Mouse (Mus musculus): ENCODE measurements at regions not wholly inside any gene's neighbourhood (a gene's known extent, or its start where the extent isn't known, plus 50 kb on each side); places are given as distances from the start of the nearest gene placed in this dataset.

- no peaks in the 10 kb centered on the region for H3K36me3 ChIP-seq (ENCODE audit: control insufficient read depth, insufficient read depth)
- TF ChIP-seq USF1 (IDR thresholded peaks at IDR 0.05; ENCODE audit: low read depth): no peak
- TF ChIP-seq MYOG (IDR thresholded peaks at IDR 0.05; ENCODE audit: control insufficient read depth in 1 of 3, insufficient read depth in 1 of 3, insufficient read length in 2 of 3, low read depth in 2 of 3): no peak
- no peak for TF ChIP-seq POLR2A (IDR thresholded peaks at IDR 0.05; ENCODE audit: insufficient read length, low read depth)
- no peak for TF ChIP-seq MAX (IDR thresholded peaks at IDR 0.05; ENCODE audit: low read depth)
- no peak for TF ChIP-seq E2F4 (IDR thresholded peaks at IDR 0.05; ENCODE audit: insufficient read depth)
- TF ChIP-seq POLR2AphosphoS2 (IDR thresholded peaks at IDR 0.05; ENCODE audit: insufficient read length, low read depth): no peak
- TF ChIP-seq SRF (IDR thresholded peaks at IDR 0.05; ENCODE audit: control insufficient read depth, insufficient read length, low read depth): no peak
- TF ChIP-seq CEBPB (IDR thresholded peaks at IDR 0.05; ENCODE audit: insufficient read depth, poor library complexity, severe bottlenecking): no peak
- no peak for TF ChIP-seq TCF3 (IDR thresholded peaks at IDR 0.05; ENCODE audit: insufficient read length, low read depth)
- no peak for TF ChIP-seq MYOD1 (IDR thresholded peaks at IDR 0.05; ENCODE audit: control insufficient read depth in 1 of 3, insufficient read length in 2 of 3, low read depth in 2 of 3)
- TF ChIP-seq TCF12 (IDR thresholded peaks at IDR 0.05; ENCODE audit: insufficient read depth, poor library complexity, severe bottlenecking): no peak
- TF ChIP-seq REST (IDR thresholded peaks at IDR 0.05; ENCODE audit: insufficient read depth, insufficient read length): no peak
- no peaks in the 10 kb centered on the region for H3K79me2 ChIP-seq (ENCODE audit: control insufficient read depth, insufficient read depth)
- peaks cover 17% of the 10 kb centered on the region for H3K27me3 ChIP-seq (ENCODE audit: control insufficient read depth, insufficient read depth, insufficient read length)
- no peak overlapping the region for H3ac ChIP-seq (ENCODE audit: control insufficient read depth, insufficient read length)
- H3K4me2 ChIP-seq (ENCODE audit: low read depth): no peak overlapping the region
- H3K4me3 ChIP-seq: no peak overlapping the region
These were observed 58.6 kb downstream of the Isg20 start for GRCm38 (mm10) chr7:78971644-78972313.

- no peaks in the 10 kb centered on the region for H3K36me3 ChIP-seq (ENCODE audit: control insufficient read depth, insufficient read depth)
- H3K27me3 ChIP-seq (ENCODE audit: control insufficient read depth, insufficient read depth, insufficient read length): peaks cover 5% of the 10 kb centered on the region
- TF ChIP-seq POLR2AphosphoS2 (IDR thresholded peaks at IDR 0.05; ENCODE audit: insufficient read length, low read depth) (no peak), TCF3 (IDR thresholded peaks at IDR 0.05; ENCODE audit: insufficient read length, low read depth) (no peak), TCF12 (IDR thresholded peaks at IDR 0.05; ENCODE audit: insufficient read depth, poor library complexity, severe bottlenecking) (no peak), SRF (IDR thresholded peaks at IDR 0.05; ENCODE audit: control insufficient read depth, insufficient read length, low read depth) (no peak), MYOG (IDR thresholded peaks at IDR 0.05; ENCODE audit: control insufficient read depth in 1 of 3, insufficient read depth in 1 of 3, insufficient read length in 2 of 3, low read depth in 2 of 3) (no peak), E2F4 (IDR thresholded peaks at IDR 0.05; ENCODE audit: insufficient read depth) (no peak), POLR2A (IDR thresholded peaks at IDR 0.05; ENCODE audit: insufficient read length, low read depth) (no peak), MYOD1 (IDR thresholded peaks at IDR 0.05; ENCODE audit: control insufficient read depth in 1 of 3, insufficient read length in 2 of 3, low read depth in 2 of 3) (no peak), CEBPB (IDR thresholded peaks at IDR 0.05; ENCODE audit: insufficient read depth, poor library complexity, severe bottlenecking) (no peak), REST (IDR thresholded peaks at IDR 0.05; ENCODE audit: insufficient read depth, insufficient read length) (no peak), MAX (IDR thresholded peaks at IDR 0.05; ENCODE audit: low read depth) (no peak), USF1 (IDR thresholded peaks at IDR 0.05; ENCODE audit: low read depth) (no peak)
- H3K4me3 ChIP-seq: no peak overlapping the region
- H3K79me2 ChIP-seq (ENCODE audit: control insufficient read depth, insufficient read depth): no peaks in the 10 kb centered on the region
- no peak overlapping the region for H3ac ChIP-seq (ENCODE audit: control insufficient read depth, insufficient read length)
- no peak overlapping the region for H3K4me2 ChIP-seq (ENCODE audit: low read depth)
These were observed 63.5 kb upstream of the Acan start for GRCm38 (mm10) chr7:78989751-78990206.

DNA sequence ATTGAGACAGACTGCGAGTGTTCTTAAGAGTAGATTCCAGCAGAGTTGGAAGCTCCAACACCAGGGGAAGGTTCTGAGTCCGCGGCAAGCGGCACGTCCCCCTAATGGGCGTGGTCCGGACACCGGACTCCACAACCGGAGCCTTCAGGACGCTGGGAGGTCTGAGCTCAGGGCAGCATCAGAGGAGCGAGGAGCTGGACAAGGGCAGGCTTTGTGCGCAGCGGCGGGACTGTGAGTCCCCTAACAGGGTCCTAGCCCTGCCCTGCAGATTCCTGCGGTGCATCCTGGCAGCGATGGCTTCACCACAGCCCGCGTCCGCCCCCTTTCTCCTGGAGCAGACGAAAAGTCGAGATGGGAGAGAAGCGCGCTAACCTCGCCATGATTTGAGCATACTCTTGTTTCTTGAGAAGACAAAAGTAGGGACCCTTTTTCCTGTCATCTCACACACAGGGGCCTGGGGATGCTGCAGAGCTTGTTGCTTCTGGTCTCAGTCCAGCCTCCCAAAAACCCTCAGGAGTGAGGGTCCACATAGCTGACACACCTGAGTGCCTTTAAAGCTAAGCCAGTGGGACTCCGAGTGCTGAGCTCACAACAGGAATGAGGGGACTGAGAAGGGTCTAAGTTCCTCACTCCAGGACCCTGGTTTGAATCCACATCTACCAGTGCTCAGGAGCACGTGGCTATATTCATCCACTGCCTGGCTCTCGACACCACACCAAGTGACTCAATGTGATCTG lies 62.8 kb upstream of the Acan start:
- Histone ChIP-seq H3K79me2 (ENCODE audit: control insufficient read depth, insufficient read depth) (no peaks in the 10 kb centered on the region), H3K4me3 (no peak overlapping the region), H3K4me2 (ENCODE audit: low read depth) (peak overlapping the region; percentile 50), H3K27me3 (ENCODE audit: control insufficient read depth, insufficient read depth, insufficient read length) (no peaks in the 10 kb centered on the region), H3ac (ENCODE audit: control insufficient read depth, insufficient read length) (no peak overlapping the region), H3K36me3 (ENCODE audit: control insufficient read depth, insufficient read depth) (no peaks in the 10 kb centered on the region)
- TF ChIP-seq MYOD1 (IDR thresholded peaks at IDR 0.05; ENCODE audit: control insufficient read depth in 1 of 3, insufficient read length in 2 of 3, low read depth in 2 of 3) (no peak), SRF (IDR thresholded peaks at IDR 0.05; ENCODE audit: control insufficient read depth, insufficient read length, low read depth) (no peak), MAX (IDR thresholded peaks at IDR 0.05; ENCODE audit: low read depth) (no peak), USF1 (IDR thresholded peaks at IDR 0.05; ENCODE audit: low read depth) (no peak), CEBPB (IDR thresholded peaks at IDR 0.05; ENCODE audit: insufficient read depth, poor library complexity, severe bottlenecking) (no peak), E2F4 (IDR thresholded peaks at IDR 0.05; ENCODE audit: insufficient read depth) (no peak), POLR2AphosphoS2 (IDR thresholded peaks at IDR 0.05; ENCODE audit: insufficient read length, low read depth) (no peak), TCF12 (IDR thresholded peaks at IDR 0.05; ENCODE audit: insufficient read depth, poor library complexity, severe bottlenecking) (no peak), MYOG (IDR thresholded peaks at IDR 0.05; ENCODE audit: control insufficient read depth in 1 of 3, insufficient read depth in 1 of 3, insufficient read length in 2 of 3, low read depth in 2 of 3) (no peak), TCF3 (IDR thresholded peaks at IDR 0.05; ENCODE audit: insufficient read length, low read depth) (no peak), REST (IDR thresholded peaks at IDR 0.05; ENCODE audit: insufficient read depth, insufficient read length) (no peak), POLR2A (IDR thresholded peaks at IDR 0.05; ENCODE audit: insufficient read length, low read depth) (no peak)

GRCm38 (mm10) chr7:78992991-78993390 lies 60.3 kb upstream of the Acan start:
- H3K27me3 ChIP-seq (ENCODE audit: control insufficient read depth, insufficient read depth, insufficient read length): no peaks in the 10 kb centered on the region
- H3K4me2 ChIP-seq (ENCODE audit: low read depth): no peak overlapping the region
- H3K4me3 ChIP-seq: no peak overlapping the region
- TF ChIP-seq POLR2A (IDR thresholded peaks at IDR 0.05; ENCODE audit: insufficient read length, low read depth) (no peak), TCF12 (IDR thresholded peaks at IDR 0.05; ENCODE audit: insufficient read depth, poor library complexity, severe bottlenecking) (no peak), MYOG (IDR thresholded peaks at IDR 0.05; ENCODE audit: control insufficient read depth in 1 of 3, insufficient read depth in 1 of 3, insufficient read length in 2 of 3, low read depth in 2 of 3) (no peak), POLR2AphosphoS2 (IDR thresholded peaks at IDR 0.05; ENCODE audit: insufficient read length, low read depth) (no peak), MYOD1 (IDR thresholded peaks at IDR 0.05; ENCODE audit: control insufficient read depth in 1 of 3, insufficient read length in 2 of 3, low read depth in 2 of 3) (no peak), REST (IDR thresholded peaks at IDR 0.05; ENCODE audit: insufficient read depth, insufficient read length) (no peak), CEBPB (IDR thresholded peaks at IDR 0.05; ENCODE audit: insufficient read depth, poor library complexity, severe bottlenecking) (no peak), MAX (IDR thresholded peaks at IDR 0.05; ENCODE audit: low read depth) (no peak), USF1 (IDR thresholded peaks at IDR 0.05; ENCODE audit: low read depth) (no peak), TCF3 (IDR thresholded peaks at IDR 0.05; ENCODE audit: insufficient read length, low read depth) (no peak), E2F4 (IDR thresholded peaks at IDR 0.05; ENCODE audit: insufficient read depth) (no peak), SRF (IDR thresholded peaks at IDR 0.05; ENCODE audit: control insufficient read depth, insufficient read length, low read depth) (no peak)
- no peak overlapping the region for H3ac ChIP-seq (ENCODE audit: control insufficient read depth, insufficient read length)
- H3K79me2 ChIP-seq (ENCODE audit: control insufficient read depth, insufficient read depth): no peaks in the 10 kb centered on the region
- no peaks in the 10 kb centered on the region for H3K36me3 ChIP-seq (ENCODE audit: control insufficient read depth, insufficient read depth)

All from myocyte (in vitro differentiated cells).